Mouse (Mus musculus) kidney, embryonic 14.5 days (tissue): ENCODE measurements around the gene Olfr63. TPM values are rescaled to one million over a fixed set of nuclear protein-coding genes. Genes with fewer than 3 reads are reported as not detected.

Experiments
- polyA plus RNA-seq: library from polyadenylated mRNA; unstranded; fragments of >200 nt; fragmentation: Nextera tagmentation; extraction: Ambion mirVana; gene quantifications from 2 replicates; pipeline ENCODE4 v1.2.1, GENCODE M21; 2014

The Olfr63 gene
- polyA plus RNA-seq, 1 experiment from 2014 or later = 0.04 TPM

Other genes with a start within 250 kb of the Olfr63 start
- gene Zfp763, start 231.3 kb upstream of the Olfr63 start, polyA plus RNA-seq = 11.9 and 18.5 TPM in 2 replicates
- gene 4921501E09Rik, start 196.6 kb upstream of the Olfr63 start, polyA plus RNA-seq = not detected in 2 replicates
- gene Zfp563, start 175.4 kb upstream of the Olfr63 start, polyA plus RNA-seq = 6.4 TPM in 2 replicates
- not detected in 2 replicates for gene Morc2b, start 125.0 kb upstream of the Olfr63 start, polyA plus RNA-seq
- gene Olfr55, start 96.2 kb upstream of the Olfr63 start, polyA plus RNA-seq = not detected in 2 replicates
- not detected in 2 replicates for gene Olfr239, start 73.4 kb upstream of the Olfr63 start, polyA plus RNA-seq
- not detected in 2 replicates for gene Olfr1564, start 43.0 kb upstream of the Olfr63 start, polyA plus RNA-seq
- 14.8 and 21.4 TPM in 2 replicates for gene Zfp955a, start 9.5 kb upstream of the Olfr63 start, polyA plus RNA-seq
- gene Zfp955b, start 24.9 kb downstream of the Olfr63 start, polyA plus RNA-seq = 10.0 and 10.7 TPM in 2 replicates
- gene Zfp81, start 94.2 kb downstream of the Olfr63 start, polyA plus RNA-seq = 15.2 and 16.6 TPM in 2 replicates
- gene Zfp101, start 130.0 kb downstream of the Olfr63 start, polyA plus RNA-seq = 21.4 TPM in 2 replicates
- gene Actl9, start 168.2 kb downstream of the Olfr63 start, polyA plus RNA-seq = not detected in 2 replicates